Mouse (Mus musculus) heart, embryonic 16.5 days (tissue): Measurements from ENCODE around the gene Mrpl12. TPM values are rescaled to one million over a fixed set of nuclear protein-coding genes. Genes with fewer than 3 reads are reported as not detected.

Experiments used
- ATAC-seq: fragments of 200-750 bp; cut with Nextera tagmentation; replicated peaks from 2 replicates; pipeline ENCODE4 v1.8.0; 2017; ENCODE audit warnings: moderate number of reproducible peaks; ENCODE audit not compliant: insufficient read depth, low FRiP score; ENCODE audit errors: extremely low read depth
- H3K27ac ChIP-seq: fragments of 300-500 bp; sonication (generic); 2 replicates; pipeline ENCODE4 v1.5.1; 2014; ENCODE audit warnings: mild to moderate bottlenecking, low read length, control low read depth, moderate library complexity
- H3K27me3 ChIP-seq: fragments of 300-500 bp; sonication (generic); 2 replicates; pipeline ENCODE4 v1.6.1; 2014; ENCODE audit warnings: low read length, mixed read lengths; ENCODE audit not compliant: control insufficient read depth, insufficient read depth
- H3K36me3 ChIP-seq: fragments of 300-500 bp; sonication (generic); 2 replicates; pipeline ENCODE4 v1.6.1; 2014; ENCODE audit not compliant: control insufficient read depth, insufficient read depth
- H3K4me1 ChIP-seq: fragments of 300-500 bp; sonication (generic); 2 replicates; pipeline ENCODE4 v1.6.1; 2014; ENCODE audit warnings: low read length, mixed read lengths; ENCODE audit not compliant: control insufficient read depth, insufficient read depth
- H3K4me2 ChIP-seq: fragments of 300-500 bp; sonication (generic); 2 replicates; pipeline ENCODE4 v1.6.1; 2014; ENCODE audit warnings: low read depth, mild to moderate bottlenecking, control low read depth, low read length
- H3K4me3 ChIP-seq: fragments of 300-500 bp; sonication (generic); 2 replicates; pipeline ENCODE4 v1.5.1; 2014; ENCODE audit warnings: mild to moderate bottlenecking, control low read depth, low read length
- H3K9ac ChIP-seq: fragments of 300-500 bp; sonication (generic); 2 replicates; pipeline ENCODE4 v1.6.1; 2014; ENCODE audit warnings: low read length, control low read depth
- H3K9me3 ChIP-seq: fragments of 300-500 bp; sonication (generic); replicated peaks from 2 replicates; pipeline ENCODE4 v1.6.1; 2016; ENCODE audit warnings: low read length; ENCODE audit not compliant: control insufficient read depth
- WGBS: fragments of 180-500 bp; shearing (Covaris S2); extraction: QIAGEN DNeasy Blood & Tissue Kit; methylation state at CpG from one replicate; pipeline ENCODE4 v1.1.7; 2014; 5-methylcytosine and 5-hydroxymethylcytosine counted together
- polyA plus RNA-seq: library from polyadenylated mRNA; unstranded; fragments of >200 nt; fragmentation: Nextera tagmentation; extraction: Ambion mirVana; gene quantifications from 2 replicates; pipeline ENCODE4 v1.2.1, GENCODE M21; 2015

Gene Mrpl12
- polyA plus RNA-seq, 1 experiment from 2014 or later = 252 TPM

DNA sequence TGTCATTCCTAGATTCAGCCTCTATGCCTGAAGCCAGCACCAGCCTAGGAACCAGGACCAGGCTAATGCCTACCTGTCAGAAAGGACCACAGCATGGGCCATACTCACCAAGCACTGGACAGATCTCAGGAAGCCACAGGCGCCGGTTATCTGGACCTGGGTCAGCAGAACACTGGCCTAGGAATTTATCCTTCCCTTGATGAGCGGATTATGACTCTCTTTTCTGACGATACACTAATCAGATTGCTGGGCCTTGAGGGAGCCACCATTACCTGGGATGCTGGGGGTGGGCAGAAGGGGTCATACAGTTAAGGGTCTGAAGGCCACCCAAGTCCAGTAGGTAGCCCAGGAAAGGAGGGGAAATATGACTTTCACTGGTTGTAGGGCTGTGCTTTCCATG lies 31.1 kb upstream of the Mrpl12 start, which contains the start of gene Pde6g:
Gene Pde6g (minus strand): TSS at position 195 of the 400 bp plus-strand sequence.
- no peak for ATAC-seq
- Histone ChIP-seq H3K27ac (no peak within 1 kb of the TSS), H3K4me1 (peaks cover 5% of the 10 kb centered on the region), H3K4me2 (no peak within 1 kb of the TSS), H3K9me3 (no peaks in the 10 kb centered on the region), H3K27me3 (no peaks in the 10 kb centered on the region), H3K36me3 (no peaks in the 10 kb centered on the region), H3K9ac (no peak within 1 kb of the TSS), H3K4me3 (no peak within 1 kb of the TSS)
- 80% methylated on average over 4 of the region's 4 CpGs for WGBS

DNA sequence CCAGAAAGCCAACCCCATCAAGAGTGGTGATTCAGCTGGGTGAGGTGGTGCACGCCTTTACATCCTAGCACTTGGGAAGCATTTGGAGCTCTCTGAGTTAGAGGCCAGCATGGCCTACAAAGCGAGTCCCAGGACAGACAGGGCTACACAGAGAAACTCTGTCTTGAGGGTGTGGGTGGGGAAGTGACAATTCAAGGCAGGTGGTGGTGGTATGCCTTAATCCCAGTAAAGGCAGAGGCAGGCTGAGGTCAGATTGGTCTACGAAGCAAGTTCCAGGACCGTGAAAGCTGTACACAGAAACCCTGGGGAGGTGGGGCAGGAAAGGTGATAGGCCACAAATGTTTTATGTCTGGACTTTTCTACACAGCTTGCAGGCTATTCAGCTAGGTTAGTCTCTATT lies 29.4 kb upstream of the Mrpl12 start:
- 91% methylated on average over 4 of the region's 4 CpGs for WGBS
- H3K27ac ChIP-seq = no peak overlapping the region
- H3K27me3 ChIP-seq = no peaks in the 10 kb centered on the region
- H3K4me2 ChIP-seq = no peak overlapping the region
- no peak overlapping the region for H3K4me3 ChIP-seq
- no peak for ATAC-seq
- H3K9ac ChIP-seq = no peak overlapping the region
- H3K4me1 ChIP-seq = peaks cover 12% of the 10 kb centered on the region
- no peaks in the 10 kb centered on the region for H3K9me3 ChIP-seq
- H3K36me3 ChIP-seq = peaks cover 2% of the 10 kb centered on the region; the same call in 1 of the 2 replicates

DNA sequence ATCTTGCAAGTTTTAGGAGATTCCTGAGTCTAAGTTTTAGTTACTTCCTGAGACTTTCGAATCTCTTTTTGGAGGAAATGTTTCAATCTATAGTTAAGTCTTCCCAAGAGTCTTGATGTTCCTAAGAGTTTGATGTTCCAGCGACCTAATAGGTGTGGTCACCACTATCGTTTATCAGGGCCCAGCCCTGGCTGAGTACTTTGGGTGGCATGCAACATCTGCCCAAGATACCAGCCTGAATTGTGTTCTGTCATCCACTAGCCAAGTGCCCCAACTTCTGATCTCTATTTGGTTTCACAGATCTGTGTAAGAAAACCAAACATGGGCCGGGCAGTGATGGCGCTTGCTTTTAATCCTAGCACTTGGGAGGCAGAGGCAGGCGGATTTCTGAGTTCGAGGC lies 29.0 kb upstream of the Mrpl12 start:
- Histone ChIP-seq H3K9me3 (no peaks in the 10 kb centered on the region), H3K9ac (no peak overlapping the region), H3K4me3 (no peak overlapping the region), H3K27me3 (no peaks in the 10 kb centered on the region), H3K4me2 (no peak overlapping the region), H3K27ac (no peak overlapping the region), H3K36me3 (peaks cover 2% of the 10 kb centered on the region; the same call in 1 of the 2 replicates), H3K4me1 (peaks cover 12% of the 10 kb centered on the region)
- WGBS = 92% methylated on average over 7 of the region's 7 CpGs
- ATAC-seq = no peak

DNA sequence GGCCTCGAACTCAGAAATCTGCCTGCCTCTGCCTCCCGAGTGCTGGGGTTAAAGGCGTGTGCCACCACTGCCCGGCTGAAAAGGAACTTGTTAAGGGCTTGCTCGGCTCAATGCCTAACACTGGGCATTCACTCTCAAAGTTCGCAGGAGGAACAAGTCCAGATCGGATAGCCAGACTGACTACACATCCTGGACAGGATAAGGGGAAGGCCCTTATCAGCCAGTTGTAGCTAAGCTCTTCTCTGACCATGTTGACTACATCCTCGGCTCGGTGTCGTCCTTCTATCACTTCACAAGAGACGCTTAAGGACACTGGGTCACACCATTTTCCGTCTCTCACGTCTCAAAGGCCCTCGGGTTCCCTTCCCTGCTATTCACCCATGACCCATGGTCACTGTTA lies 27.0 kb upstream of the Mrpl12 start:
- Histone ChIP-seq H3K27me3 (no peaks in the 10 kb centered on the region), H3K27ac (peak overlapping the region; percentile 96), H3K4me3 (peak overlapping the region; percentile 95), H3K9ac (peak overlapping the region; percentile 99), H3K4me2 (peak overlapping the region; percentile 97), H3K36me3 (peaks cover 15% of the 10 kb centered on the region), H3K4me1 (peaks cover 12% of the 10 kb centered on the region), H3K9me3 (no peaks in the 10 kb centered on the region)
- ATAC-seq = peak; percentile 5; the same call in 1 of the 2 replicates
- 16% methylated on average over 14 of the region's 14 CpGs for WGBS

DNA sequence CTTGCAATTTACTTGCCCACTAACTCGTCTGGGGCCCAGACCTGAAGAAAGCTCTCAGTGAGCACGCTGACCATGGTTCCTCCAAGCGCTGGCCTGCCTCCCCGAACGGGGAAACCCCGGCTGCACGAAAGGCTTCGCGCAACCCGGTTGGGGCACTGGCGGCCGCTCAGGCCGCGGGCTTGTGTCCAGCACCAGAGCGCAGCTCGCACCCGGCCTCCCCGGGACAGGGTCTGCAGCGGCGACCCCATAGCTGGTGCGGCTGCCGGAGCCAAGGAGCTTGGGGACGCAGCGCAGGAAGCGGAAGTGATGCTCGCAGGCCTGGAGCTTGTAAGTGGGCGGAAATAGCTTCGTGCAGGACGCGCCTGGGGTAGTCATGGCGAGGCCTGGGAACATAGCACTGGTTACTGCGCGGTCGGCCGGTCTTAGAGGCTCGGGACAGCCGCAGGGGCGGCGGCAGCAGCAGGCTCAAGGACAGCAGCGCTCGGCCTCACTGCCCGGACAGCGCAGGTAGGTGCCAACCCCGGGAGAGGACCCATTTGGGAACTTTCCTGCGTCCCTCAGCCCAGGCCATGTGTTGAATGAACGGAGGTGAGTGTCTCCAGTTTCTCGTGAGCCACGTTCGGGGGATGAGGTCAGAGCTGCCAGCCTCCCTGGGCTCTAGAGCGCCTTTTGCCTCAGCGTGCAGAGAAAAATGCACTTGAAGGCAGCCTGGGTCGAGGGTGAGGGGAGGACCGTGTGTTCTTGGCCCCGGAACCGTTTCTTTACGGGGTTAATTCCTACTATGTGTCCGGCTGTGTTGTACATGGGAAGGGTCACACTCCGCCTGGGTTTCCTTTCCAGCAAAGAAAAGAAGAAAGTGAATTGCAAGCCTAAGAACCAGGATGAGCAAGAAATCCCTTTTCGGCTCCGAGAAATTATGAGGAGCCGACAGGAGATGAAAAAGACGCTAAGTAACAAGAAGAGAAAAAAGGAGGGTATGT lies 26.4 kb upstream of the Mrpl12 start, which contains the start of the genes Oxld1 and Ccdc137:
Gene Oxld1 (minus strand): TSS at position 297 of the 980 bp plus-strand sequence.
Gene Ccdc137 (plus strand): TSS at position 344 of the 980 bp plus-strand sequence.
- Histone ChIP-seq H3K9me3 (no peaks in the 10 kb centered on the region), H3K4me2 (peak within 1 kb of the TSS; percentile 97), H3K4me1 (peaks cover 12% of the 10 kb centered on the region), H3K9ac (peak within 1 kb of the TSS; percentile 99), H3K4me3 (peak within 1 kb of the TSS; percentile 95), H3K27ac (peak within 1 kb of the TSS; percentile 96), H3K36me3 (peaks cover 15% of the 10 kb centered on the region), H3K27me3 (no peaks in the 10 kb centered on the region)
- WGBS = 2% methylated on average over 62 of the region's 62 CpGs
- peak; percentile 92 for ATAC-seq

DNA sequence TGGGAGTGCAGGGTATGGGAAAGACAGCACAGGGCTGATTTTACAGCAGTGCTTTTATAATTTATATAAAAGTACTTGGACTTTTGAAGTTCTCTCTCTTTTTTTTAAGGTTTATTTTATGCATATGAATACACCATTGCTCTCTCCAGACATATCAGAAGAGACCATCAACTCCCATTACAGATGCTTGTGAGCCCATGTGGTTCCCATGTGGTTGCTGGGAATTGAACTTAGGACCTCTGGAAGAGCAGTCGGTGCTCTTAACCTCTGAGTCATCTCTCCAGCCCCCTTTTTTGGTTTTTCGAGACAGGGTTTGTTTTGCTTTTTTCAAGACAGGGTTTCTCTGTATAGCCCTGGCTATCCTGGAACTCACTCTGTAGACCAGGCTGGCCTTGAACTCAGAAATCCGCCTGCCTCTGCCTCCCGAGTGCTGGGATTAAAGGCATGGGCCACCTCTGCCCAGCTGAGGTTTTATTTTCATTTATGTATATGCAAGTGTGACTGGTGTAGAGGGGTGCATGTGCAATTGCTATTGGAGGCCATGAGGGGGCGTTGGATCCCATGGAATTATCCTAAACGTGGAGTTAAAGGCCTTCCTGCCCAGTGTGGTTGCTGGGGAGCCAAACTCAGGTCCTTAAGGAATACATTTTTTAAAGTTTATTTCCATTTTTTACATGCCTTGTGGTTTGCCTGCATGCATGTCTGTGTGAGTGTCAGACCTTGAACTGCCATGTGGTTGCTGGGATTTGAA lies 25.4 kb upstream of the Mrpl12 start:
- WGBS = 68% methylated on average over 6 of the region's 6 CpGs
- Histone ChIP-seq H3K27me3 (no peaks in the 10 kb centered on the region), H3K4me2 (peak overlapping the region; percentile 97), H3K27ac (no peak overlapping the region; the same call in 1 of the 2 replicates), H3K36me3 (peaks cover 15% of the 10 kb centered on the region), H3K9me3 (no peaks in the 10 kb centered on the region), H3K4me3 (peak overlapping the region; percentile 95), H3K4me1 (peaks cover 12% of the 10 kb centered on the region), H3K9ac (peak overlapping the region; percentile 99)
- no peak for ATAC-seq

DNA sequence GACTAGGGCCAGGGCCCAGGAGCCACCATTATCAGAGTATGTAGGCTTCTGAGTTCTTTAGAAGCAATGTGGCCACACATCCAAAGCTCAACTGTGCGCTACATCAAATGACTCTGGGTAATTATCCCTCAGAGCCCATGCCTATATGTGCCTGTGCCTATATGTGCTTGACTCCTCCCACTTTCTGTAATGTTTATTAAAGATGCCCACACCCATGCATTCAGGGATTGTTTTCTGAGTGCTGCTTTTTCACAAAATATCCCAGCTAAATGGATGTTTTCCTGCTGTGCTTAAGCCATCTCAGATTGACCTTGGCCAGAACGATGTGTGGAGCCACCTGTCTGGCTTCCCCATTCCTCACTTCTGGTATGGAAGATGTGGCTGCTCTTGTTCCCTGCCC lies 20.9 kb upstream of the Mrpl12 start:
- WGBS = 87% methylated on average over 2 of the region's 2 CpGs
- H3K9me3 ChIP-seq = no peaks in the 10 kb centered on the region
- no peak for ATAC-seq
- H3K27ac ChIP-seq = no peak overlapping the region
- no peak overlapping the region for H3K4me3 ChIP-seq
- peaks cover 24% of the 10 kb centered on the region for H3K4me1 ChIP-seq
- H3K9ac ChIP-seq = no peak overlapping the region
- H3K4me2 ChIP-seq = no peak overlapping the region
- H3K27me3 ChIP-seq = no peaks in the 10 kb centered on the region
- peaks cover 18% of the 10 kb centered on the region for H3K36me3 ChIP-seq

DNA sequence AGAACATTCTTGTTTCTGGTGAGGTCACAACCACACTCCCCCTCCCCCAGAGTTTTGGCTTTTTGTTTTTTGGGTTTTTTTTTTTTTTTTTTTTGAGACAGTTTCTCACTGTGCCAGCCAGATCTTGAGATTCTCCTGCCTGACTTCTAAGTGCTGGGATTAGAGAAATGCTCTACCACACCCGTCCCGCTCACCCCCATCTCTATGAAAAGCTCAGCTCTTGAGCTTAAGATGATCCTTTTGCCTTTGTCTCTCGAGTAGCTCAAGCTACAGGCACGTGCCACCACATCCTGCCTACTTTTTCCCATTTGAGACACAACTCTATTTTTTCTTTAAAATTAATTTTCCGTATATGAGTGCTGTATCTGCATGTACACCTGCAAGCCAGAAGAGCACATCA lies 20.0 kb upstream of the Mrpl12 start:
- no peak for ATAC-seq
- no peaks in the 10 kb centered on the region for H3K27me3 ChIP-seq
- no peaks in the 10 kb centered on the region for H3K9me3 ChIP-seq
- WGBS = 85% methylated on average over 5 of the region's 5 CpGs
- peaks cover 18% of the 10 kb centered on the region for H3K36me3 ChIP-seq
- no peak overlapping the region for H3K4me2 ChIP-seq
- H3K9ac ChIP-seq = no peak overlapping the region
- H3K4me3 ChIP-seq = no peak overlapping the region
- peaks cover 20% of the 10 kb centered on the region for H3K4me1 ChIP-seq
- no peak overlapping the region for H3K27ac ChIP-seq
